Mouse (Mus musculus): ENCODE results near the gene Clip1.

The Clip1 gene

GRCm38 (mm10) chr5:123670800-123671472, 13.5 kb downstream of the Clip1 start:
- DNase-seq, result peak; percentile 8

GRCm38 (mm10) chr5:123669991-123670799, 14.2 kb downstream of the Clip1 start:
- no peak for DNase-seq

GRCm38 (mm10) chr5:123667915-123668314, 16.5 kb downstream of the Clip1 start:
- DNase-seq, result no peak

- no peak for DNase-seq
Measured at GRCm38 (mm10) chr5:123665956-123666355, 18.5 kb downstream of the Clip1 start.

GRCm38 (mm10) chr5:123664329-123664728, 20.1 kb downstream of the Clip1 start:
- no peak for DNase-seq

- DNase-seq, result peak; percentile 16
Measured at GRCm38 (mm10) chr5:123662059-123662458, 22.4 kb downstream of the Clip1 start.

- DNase-seq, result no peak
Measured at GRCm38 (mm10) chr5:123661602-123662001, 22.8 kb downstream of the Clip1 start.

GRCm38 (mm10) chr5:123657651-123658050, 26.8 kb downstream of the Clip1 start:
- no peak for DNase-seq

GRCm38 (mm10) chr5:123654937-123655336, 29.5 kb downstream of the Clip1 start:
- DNase-seq, result no peak

- no peak for DNase-seq
Measured at GRCm38 (mm10) chr5:123653287-123653801, 31.1 kb downstream of the Clip1 start.

GRCm38 (mm10) chr5:123650825-123651224, 33.6 kb downstream of the Clip1 start:
- DNase-seq, result no peak

- no peak for DNase-seq
Measured at GRCm38 (mm10) chr5:123642401-123642800, 42.0 kb downstream of the Clip1 start.

GRCm38 (mm10) chr5:123641259-123641900, 43.0 kb downstream of the Clip1 start:
- DNase-seq, result no peak

GRCm38 (mm10) chr5:123640181-123640580, 44.2 kb downstream of the Clip1 start:
- DNase-seq, result no peak

- DNase-seq, result no peak
Measured at GRCm38 (mm10) chr5:123631210-123631609, 53.2 kb downstream of the Clip1 start.

- DNase-seq, result peak; percentile 74
Measured at GRCm38 (mm10) chr5:123626631-123627030, 57.8 kb downstream of the Clip1 start.

GRCm38 (mm10) chr5:123622421-123622820, 62.0 kb downstream of the Clip1 start:
- DNase-seq, result no peak

- peak; percentile 55 for DNase-seq
Measured at GRCm38 (mm10) chr5:123618558-123618957, 65.9 kb downstream of the Clip1 start.

- DNase-seq, result no peak
Measured at GRCm38 (mm10) chr5:123614246-123614645, 70.2 kb downstream of the Clip1 start.

- DNase-seq, result peak; percentile 59
Measured at GRCm38 (mm10) chr5:123609843-123610242, 74.6 kb downstream of the Clip1 start.

- no peak for DNase-seq
Measured at GRCm38 (mm10) chr5:123609416-123609815, 75.0 kb downstream of the Clip1 start.

GRCm38 (mm10) chr5:123607211-123607669, 77.2 kb downstream of the Clip1 start:
- DNase-seq, result no peak

GRCm38 (mm10) chr5:123603496-123603895, 80.9 kb downstream of the Clip1 start:
- DNase-seq, result no peak

Measured in thymus, postnatal 25 days (tissue).